Mouse (Mus musculus): ENCODE results near the gene Dynlt1b.
"Not testable (repeated sequence)": the region's sequence is repeated elsewhere in the genome, so short reads cannot be mapped to it uniquely, and the experiment has no call there.

DNA sequence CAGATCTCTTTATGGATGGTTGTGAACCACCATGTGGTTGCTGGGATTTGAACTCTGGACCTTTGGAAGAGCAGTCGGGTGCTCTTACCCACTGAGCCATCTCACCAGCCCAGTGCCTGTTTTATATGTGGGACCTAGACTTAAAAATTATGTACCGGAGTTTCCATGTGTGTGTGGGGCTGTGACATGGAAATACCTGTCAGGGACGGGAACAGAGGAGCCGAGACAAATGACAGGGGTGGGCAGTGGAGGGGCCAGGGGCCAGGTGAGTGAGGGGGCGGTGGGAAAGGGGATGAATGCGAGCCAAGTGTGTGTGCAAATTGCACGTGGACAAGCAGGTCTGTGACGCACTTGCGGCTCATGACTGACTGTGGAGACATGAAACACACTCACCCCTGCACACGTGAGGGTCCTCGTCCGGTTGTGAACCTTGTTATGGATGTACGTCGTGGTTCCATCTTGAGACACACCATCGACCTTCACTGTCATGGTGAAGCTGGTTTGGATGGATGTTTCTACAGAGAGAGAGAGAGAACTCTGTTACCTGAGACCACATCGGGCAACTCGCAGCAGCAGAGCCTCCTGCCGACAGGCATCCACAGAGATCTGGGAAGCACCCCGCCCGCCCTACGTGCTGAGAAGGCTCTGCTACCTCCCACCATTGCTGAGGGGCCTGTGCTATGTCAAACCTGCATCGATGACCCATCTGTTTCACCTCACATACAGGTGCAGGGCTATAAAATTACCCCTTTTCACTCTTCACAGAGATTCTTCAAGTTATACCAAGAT lies 26.9 kb downstream of the Dynlt1b start:
- not testable (repeated sequence) for TF ChIP-seq FLI1 (IDR thresholded peaks at IDR 0.05; ENCODE audit: low read length); GATA1 (IDR thresholded peaks at IDR 0.05; ENCODE audit: borderline replicate concordance, low read length)

All from megakaryocyte, embryonic 14.5 days (primary cell).